Mouse (Mus musculus) CH12.LX (cell line): ENCODE measurements around the gene Scamp1. TPM values are rescaled to one million over a fixed set of nuclear protein-coding genes. Genes with fewer than 3 reads are reported as not detected.

Experiments used
- DNase-seq: peaks from one replicate; pipeline ENCODE4 v3.0.0-alpha.2; 2013; ENCODE audit errors: extremely low read depth
- H3K27ac ChIP-seq: 2 replicates; pipeline ENCODE4 v1.5.1; 2012; ENCODE audit warnings: low read depth, mild to moderate bottlenecking, control low read depth, moderate library complexity; ENCODE audit not compliant: insufficient read depth
- H3K27me3 ChIP-seq: replicated peaks from 2 replicates; pipeline ENCODE3; 2012; ENCODE audit warnings: inconsistent platforms
- H3K36me3 ChIP-seq, 2 experiments: replicated peaks in 1 of 2; 2 replicates each; pipeline versions ENCODE3 to v1.6.1; 2012; ENCODE audit warnings: inconsistent platforms in 1 of 2, low read length in 1 of 2, mild to moderate bottlenecking in 1 of 2, mixed read lengths in 1 of 2, moderate library complexity in 1 of 2; ENCODE audit not compliant: control insufficient read depth in 1 of 2, insufficient read depth in 1 of 2
- H3K4me1 ChIP-seq, 2 experiments: 2 replicates each; pipeline ENCODE4 v1.6.1; 2012; ENCODE audit warnings: inconsistent platforms in 1 of 2, moderate library complexity in 1 of 2; ENCODE audit not compliant: insufficient read depth in 2 of 2, control insufficient read depth in 1 of 2
- H3K4me2 ChIP-seq: 2 replicates; pipeline ENCODE4 v1.6.1; 2012; ENCODE audit warnings: low read depth, mild to moderate bottlenecking, control low read depth; ENCODE audit not compliant: poor library complexity, insufficient read depth, severe bottlenecking
- H3K4me3 ChIP-seq, 3 experiments: fragments of 150-350 bp in 1 of 3; sonication (generic) in 1 of 3; replicated peaks in 1 of 3; 2 replicates each; pipeline versions ENCODE3 to v1.5.1; 2011 to 2012; ENCODE audit warnings: low read depth in 2 of 3, low read length in 2 of 3, mild to moderate bottlenecking in 2 of 3, moderate library complexity in 2 of 3, control low read depth in 1 of 3, improper control_type of control experiment in 1 of 3, inconsistent platforms in 1 of 3, mixed read lengths in 1 of 3; ENCODE audit not compliant: poor library complexity in 1 of 3
- H3K79me2 ChIP-seq: replicated peaks from 2 replicates; pipeline ENCODE4 v1.6.1; 2012; ENCODE audit warnings: mild to moderate bottlenecking, moderate library complexity; ENCODE audit not compliant: control insufficient read depth, poor library complexity, insufficient read depth, severe bottlenecking; ENCODE audit errors: extremely low read depth
- H3K9ac ChIP-seq: 2 replicates; pipeline ENCODE4 v1.6.1; 2012; ENCODE audit warnings: low read depth, mild to moderate bottlenecking, control low read depth, moderate library complexity; ENCODE audit not compliant: insufficient read depth
- H3K9me3 ChIP-seq: replicated peaks from 2 replicates; pipeline ENCODE3; 2012; ENCODE audit warnings: low read length, inconsistent platforms, mixed read lengths
- BHLHE40 ChIP-seq: IDR thresholded peaks from 2 replicates; pipeline ENCODE4 v1.6.1; 2011; ENCODE audit warnings: mild to moderate bottlenecking, low read depth, low read length, improper control_type of control experiment
- CHD1 ChIP-seq: IDR thresholded peaks from 2 replicates; pipeline ENCODE4 v1.6.1; 2012; ENCODE audit warnings: low read depth, low read length, improper control_type of control experiment, inconsistent platforms
- CHD2 ChIP-seq: IDR thresholded peaks from 2 replicates; pipeline ENCODE4 v1.6.1; 2011; ENCODE audit warnings: low read length, improper control_type of control experiment
- CTCF ChIP-seq, 2 experiments: IDR thresholded peaks in 1 of 2; conservative IDR thresholded peaks in 1 of 2; 2 replicates each; pipeline ENCODE4 v1.5.1; 2011 to 2012; ENCODE audit warnings: low read depth in 2 of 2, low read length in 2 of 2, improper control_type of control experiment in 1 of 2, inconsistent platforms in 1 of 2, mild to moderate bottlenecking in 1 of 2, moderate library complexity in 1 of 2
- E2F4 ChIP-seq: IDR thresholded peaks from 2 replicates; pipeline ENCODE4 v1.6.1; 2011; ENCODE audit warnings: low read depth, low read length, improper control_type of control experiment; ENCODE audit not compliant: insufficient replicate concordance
- ELF1 ChIP-seq: IDR thresholded peaks from 2 replicates; pipeline ENCODE4 v1.6.1; 2014; ENCODE audit warnings: low read depth, mild to moderate bottlenecking, inconsistent platforms, low read length, improper control_type of control experiment
- EP300 ChIP-seq: IDR thresholded peaks from 2 replicates; pipeline ENCODE4 v1.6.1; 2011; ENCODE audit warnings: low read length, improper control_type of control experiment
- ETS1 ChIP-seq: conservative IDR thresholded peaks from 2 replicates; pipeline ENCODE4 v1.6.1; 2012; ENCODE audit warnings: low read depth, mild to moderate bottlenecking, inconsistent platforms, low read length, improper control_type of control experiment, moderate library complexity
- GABPA ChIP-seq: IDR thresholded peaks from 2 replicates; pipeline ENCODE4 v1.6.1; 2012; ENCODE audit warnings: low read depth, low read length, improper control_type of control experiment, inconsistent platforms; ENCODE audit not compliant: insufficient replicate concordance
- HCFC1 ChIP-seq: IDR thresholded peaks from 2 replicates; pipeline ENCODE4 v1.6.1; 2012; ENCODE audit warnings: low read depth, mild to moderate bottlenecking, inconsistent platforms, low read length, improper control_type of control experiment
- JUN ChIP-seq: IDR thresholded peaks from 2 replicates; pipeline ENCODE4 v1.6.1; 2011; ENCODE audit warnings: low read depth, mild to moderate bottlenecking, low read length, improper control_type of control experiment, moderate library complexity; ENCODE audit not compliant: insufficient read depth
- JUND ChIP-seq: conservative IDR thresholded peaks from 2 replicates; pipeline ENCODE4 v1.6.1; 2011; ENCODE audit warnings: low read depth, low read length, improper control_type of control experiment
- MAFK ChIP-seq: IDR thresholded peaks from 2 replicates; pipeline ENCODE4 v1.6.1; 2011; ENCODE audit warnings: low read length, improper control_type of control experiment; ENCODE audit not compliant: insufficient replicate concordance
- MAX ChIP-seq: IDR thresholded peaks from 2 replicates; pipeline ENCODE4 v1.6.1; 2011; ENCODE audit warnings: low read length, improper control_type of control experiment
- MEF2A ChIP-seq: IDR thresholded peaks from 2 replicates; pipeline ENCODE4 v1.6.1; 2014; ENCODE audit warnings: low read depth, mild to moderate bottlenecking, inconsistent platforms, low read length, improper control_type of control experiment, borderline replicate concordance
- MXI1 ChIP-seq: IDR thresholded peaks from 2 replicates; pipeline ENCODE4 v1.6.1; 2011; ENCODE audit warnings: mild to moderate bottlenecking, low read depth, low read length, improper control_type of control experiment
- MYC ChIP-seq: IDR thresholded peaks from 2 replicates; pipeline ENCODE4 v1.6.1; 2011; ENCODE audit warnings: low read depth, mild to moderate bottlenecking, improper control_type of control experiment, low read length
- NELFE ChIP-seq: IDR thresholded peaks from 2 replicates; pipeline ENCODE4 v1.6.1; 2011; ENCODE audit warnings: low read depth, low read length, improper control_type of control experiment
- NRF1 ChIP-seq: IDR thresholded peaks from 2 replicates; pipeline ENCODE4 v1.6.1; 2014; ENCODE audit warnings: low read depth, mild to moderate bottlenecking, inconsistent platforms, low read length, improper control_type of control experiment, moderate library complexity
- PAX5 ChIP-seq: IDR thresholded peaks from 2 replicates; pipeline ENCODE4 v1.6.1; 2012; ENCODE audit warnings: low read length, inconsistent platforms, mixed read lengths
- POLR2AphosphoS2 ChIP-seq: IDR thresholded peaks from 2 replicates; pipeline ENCODE4 v1.6.1; 2011; ENCODE audit warnings: low read depth, low read length, improper control_type of control experiment
- RAD21 ChIP-seq: IDR thresholded peaks from 2 replicates; pipeline ENCODE4 v1.6.1; 2011; ENCODE audit warnings: low read depth, mild to moderate bottlenecking, low read length, improper control_type of control experiment, moderate library complexity
- RCOR1 ChIP-seq: conservative IDR thresholded peaks from 2 replicates; pipeline ENCODE4 v1.6.1; 2012; ENCODE audit warnings: low read depth, mild to moderate bottlenecking, inconsistent platforms, low read length, improper control_type of control experiment
- SIN3A ChIP-seq: IDR thresholded peaks from 2 replicates; pipeline ENCODE4 v1.6.1; 2012; ENCODE audit warnings: low read length, improper control_type of control experiment, inconsistent platforms
- SMC3 ChIP-seq: IDR thresholded peaks from 2 replicates; pipeline ENCODE4 v1.6.1; 2011; ENCODE audit warnings: low read depth, low read length, improper control_type of control experiment
- TBP ChIP-seq: conservative IDR thresholded peaks from 2 replicates; pipeline ENCODE4 v1.6.1; 2011; ENCODE audit warnings: low read depth, low read length, improper control_type of control experiment
- USF2 ChIP-seq: conservative IDR thresholded peaks from 2 replicates; pipeline ENCODE4 v1.6.1; 2011; ENCODE audit warnings: low read depth, low read length, improper control_type of control experiment
- ZC3H11A ChIP-seq: IDR thresholded peaks from 2 replicates; pipeline ENCODE4 v1.6.1; 2012; ENCODE audit warnings: low read depth, mild to moderate bottlenecking, inconsistent platforms, low read length, improper control_type of control experiment
- dilution Hi-C: fragments of 300-500 bp; cut with MboI; formaldehyde crosslinking; loops from 2 replicates; pipeline ENCODE4 v1.14.3; 2020; ENCODE audit warnings: low sequenced_read_pairs; ENCODE audit not compliant: extremely low pct_unique_long_range_greater_than_20kb, extremely low pct_ligation_motif_present
- in situ Hi-C: fragments of 300-500 bp; cut with MboI; formaldehyde crosslinking; loops from 3 replicates; pipeline ENCODE4 v1.14.3; 2019; ENCODE audit warnings: low sequenced_read_pairs, low pct_ligation_motif_present, low pct_unique_long_range_greater_than_20kb, mixed read lengths
- polyA plus RNA-seq: library from polyadenylated mRNA; unstranded; fragments of >175 nt; gene quantifications from 2 replicates; pipeline ENCODE4 v1.2.1, GENCODE M21; 2012; ENCODE audit warnings: low read depth; ENCODE audit not compliant: insufficient read length
- total RNA-seq, 2 experiments: library from RNA; depleted of rRNA; stranded (reverse); fragments of 300-350 nt in 1 of 2; fragments of >200 nt in 1 of 2; gene quantifications; 2 replicates each; pipeline ENCODE4 v1.2.3; 2012 to 2014

Scamp1 gene
- total and polyA plus RNA-seq, 3 experiments: not detected

GRCm38 (mm10) chr13:94224717-94225705 is 60.6 kb downstream of the Scamp1 start:
- no peak for DNase-seq
- no peak overlapping the region for H3K4me2 ChIP-seq
- no peaks in the 10 kb centered on the region for H3K36me3 ChIP-seq
- in situ Hi-C loops (no loop called here), dilution Hi-C loops (no loop called here)
- no peak overlapping the region for H3K4me3 ChIP-seq
- no peaks in the 10 kb centered on the region for H3K27me3 ChIP-seq
- H3K4me1 ChIP-seq: no peaks in the 10 kb centered on the region
- TF ChIP-seq NRF1 (no peak), CHD2 (no peak), MEF2A (no peak), ETS1 (no peak), JUND (no peak), RAD21 (no peak), SIN3A (no peak), HCFC1 (no peak), POLR2AphosphoS2 (no peak), ZC3H11A (no peak), MAX (no peak), E2F4 (no peak), GABPA (no peak), NELFE (no peak), MAFK (no peak), RCOR1 (no peak), SMC3 (no peak), BHLHE40 (no peak), USF2 (no peak), MYC (no peak)
- no peaks in the 10 kb centered on the region for H3K9me3 ChIP-seq
- H3K27ac ChIP-seq: no peak overlapping the region
- H3K79me2 ChIP-seq: no peaks in the 10 kb centered on the region
- H3K9ac ChIP-seq: no peak overlapping the region

- dilution Hi-C loops: no loop called here
- H3K4me2 ChIP-seq: no peak overlapping the region
- in situ Hi-C loops: no loop called here
- H3K9me3 ChIP-seq: no peaks in the 10 kb centered on the region
- no peaks in the 10 kb centered on the region for H3K79me2 ChIP-seq
- H3K27ac ChIP-seq: no peak overlapping the region
- DNase-seq: no peak
- no peak overlapping the region for H3K4me3 ChIP-seq
- no peaks in the 10 kb centered on the region for H3K4me1 ChIP-seq
- H3K9ac ChIP-seq: no peak overlapping the region
- no peak for TF ChIP-seq POLR2AphosphoS2
- TF ChIP-seq EP300: no peak
- TF ChIP-seq SMC3: no peak
- TF ChIP-seq ZC3H11A: no peak
- TF ChIP-seq HCFC1: no peak
- no peak for TF ChIP-seq NRF1
- no peak for TF ChIP-seq CTCF (conservative IDR thresholded peaks at IDR 0.05 in 1 of 2, IDR thresholded peaks at IDR 0.05 in 1 of 2; ENCODE audit: low read depth in 2 of 2, low read length in 2 of 2)
- no peak for TF ChIP-seq NELFE
- TF ChIP-seq TBP: no peak
- TF ChIP-seq RCOR1: no peak
- TF ChIP-seq JUN: no peak
- no peak for TF ChIP-seq MEF2A
- TF ChIP-seq CHD2: no peak
- no peak for TF ChIP-seq MXI1
- no peak for TF ChIP-seq CHD1
- no peak for TF ChIP-seq ELF1
- TF ChIP-seq PAX5: no peak
- TF ChIP-seq ETS1: no peak
- no peak for TF ChIP-seq MYC
- TF ChIP-seq, all 38 proteins: peak for 0
- no peaks in the 10 kb centered on the region for H3K36me3 ChIP-seq
- H3K27me3 ChIP-seq: no peaks in the 10 kb centered on the region
Observed at GRCm38 (mm10) chr13:94223609-94224008, 62.0 kb downstream of the Scamp1 start.
